Mouse (Mus musculus): Measurements from ENCODE around the gene Eif5a. TPM values are rescaled to one million over a fixed set of nuclear protein-coding genes. Genes with fewer than 3 reads are reported as not detected.
A peak's percentile ranks its signal among the peaks of the same experiment; 100 is the strongest.

Eif5a gene
- polyA plus RNA-seq, 1 experiment, result 575 TPM

DNA sequence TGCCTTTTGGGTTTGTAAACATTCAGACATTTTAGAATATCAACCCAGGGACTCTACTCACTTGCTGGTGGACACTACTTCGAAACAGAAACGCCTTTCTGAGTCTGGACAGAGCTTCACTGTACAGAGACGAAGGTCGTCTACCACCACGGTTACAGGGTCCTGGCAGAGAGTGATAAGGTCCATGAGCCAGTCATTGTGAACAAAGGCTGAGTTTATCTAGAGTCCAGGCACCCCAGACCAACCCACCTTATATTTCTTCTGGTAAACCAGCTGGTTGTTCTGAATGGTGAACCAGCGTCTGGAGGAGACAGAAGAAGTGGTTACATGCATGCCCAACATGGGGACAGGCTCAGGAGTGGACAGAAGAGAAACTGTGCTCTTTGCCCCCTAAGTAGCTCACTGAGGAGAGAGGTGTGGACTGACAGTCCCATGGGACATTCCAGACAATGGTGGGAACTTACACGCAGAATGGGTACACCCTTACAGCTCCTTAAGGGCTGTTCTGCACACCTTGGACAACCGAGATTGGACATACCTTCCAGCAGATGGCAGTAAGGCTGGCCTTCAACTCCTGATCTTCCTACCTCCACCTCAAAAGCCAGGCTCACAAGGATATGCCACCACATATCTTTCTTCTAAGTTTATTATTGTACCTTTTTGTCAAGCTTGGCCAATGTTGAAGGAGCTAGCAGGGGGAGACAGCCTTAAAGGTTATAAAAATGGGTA lies 34.7 kb downstream of the Eif5a start:
- WGBS, result 64% methylated on average over 8 of the region's 8 CpGs
- H3K27me3 ChIP-seq (replicated peaks; ENCODE audit: control insufficient read depth, insufficient read depth, low read length), result no peaks in the 10 kb centered on the region
- H3K27ac ChIP-seq (ENCODE audit: insufficient read depth, low read depth, low read length), result no peak overlapping the region
- no peak overlapping the region for H3K4me3 ChIP-seq (ENCODE audit: insufficient read depth, low read depth, low read length)
- peak; percentile 70 for DNase-seq
- H3K36me3 ChIP-seq (ENCODE audit: control insufficient read depth, insufficient read depth, low read length), result no peaks in the 10 kb centered on the region
- TF ChIP-seq POLR2A (IDR thresholded peaks at IDR 0.05; ENCODE audit: low read depth, low read length), result no peak
- TF ChIP-seq CTCF (conservative IDR thresholded peaks at IDR 0.05; ENCODE audit: insufficient read depth, insufficient read length, low read depth, low read length), result no peak; the same call in 1 of the 2 replicates
- no peaks in the 10 kb centered on the region; the same call in 1 of the 2 replicates for H3K4me1 ChIP-seq (ENCODE audit: control insufficient read depth, insufficient read depth, low read length)

DNA sequence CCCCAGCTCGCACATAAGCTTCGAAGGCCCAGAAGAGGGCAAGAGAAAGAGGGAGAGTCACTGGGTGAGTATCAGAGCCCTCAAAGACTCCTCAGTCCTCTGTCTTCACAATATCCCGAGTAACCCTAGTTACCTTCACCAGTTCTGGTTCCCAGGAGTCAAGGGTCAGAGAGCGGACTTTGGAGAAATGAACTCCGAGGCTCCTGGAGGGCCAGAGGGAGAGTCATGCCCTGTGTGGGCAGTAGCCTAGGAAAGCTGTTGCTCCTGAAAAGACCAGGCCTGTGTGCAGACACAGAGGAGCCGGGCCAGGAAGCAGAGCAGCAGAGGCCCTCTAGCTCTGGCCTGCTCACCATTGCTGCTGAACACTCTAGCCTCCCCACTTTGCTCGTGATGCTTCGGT lies 37.1 kb downstream of the Eif5a start:
- Histone ChIP-seq H3K36me3 (ENCODE audit: control insufficient read depth, insufficient read depth, low read length) (no peaks in the 10 kb centered on the region), H3K4me1 (ENCODE audit: control insufficient read depth, insufficient read depth, low read length) (peaks cover 9% of the 10 kb centered on the region; the same call in 1 of the 2 replicates), H3K4me3 (ENCODE audit: insufficient read depth, low read depth, low read length) (peak overlapping the region; percentile 21; the same call in 1 of the 2 replicates), H3K27ac (ENCODE audit: insufficient read depth, low read depth, low read length) (peak overlapping the region; percentile 48), H3K27me3 (replicated peaks; ENCODE audit: control insufficient read depth, insufficient read depth, low read length) (no peaks in the 10 kb centered on the region)
- DNase-seq, result peak; percentile 58
- 54% methylated on average over 8 of the region's 8 CpGs for WGBS
- TF ChIP-seq POLR2A (IDR thresholded peaks at IDR 0.05; ENCODE audit: low read depth, low read length) (no peak), CTCF (conservative IDR thresholded peaks at IDR 0.05; ENCODE audit: insufficient read depth, insufficient read length, low read depth, low read length) (no peak)

DNA sequence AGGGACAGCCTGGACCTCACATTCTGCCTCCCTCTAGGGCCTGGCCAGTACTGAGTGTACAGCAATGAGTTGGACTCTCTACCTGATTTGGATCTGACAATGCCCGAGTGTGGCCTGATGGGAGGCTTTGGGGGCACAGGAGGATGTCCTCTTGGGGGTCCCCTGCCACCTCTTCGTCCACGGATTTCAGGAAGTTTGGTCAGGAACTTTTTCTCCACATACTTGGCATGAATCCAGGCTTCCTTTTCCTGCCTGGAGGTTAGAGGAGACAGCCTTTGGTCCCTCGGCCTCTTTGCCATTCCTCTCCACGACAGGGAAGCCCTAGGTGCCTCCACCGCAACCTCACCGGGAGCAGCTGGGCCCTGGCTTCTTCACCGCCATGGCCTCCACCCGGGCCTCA lies 37.5 kb downstream of the Eif5a start:
- H3K4me1 ChIP-seq (ENCODE audit: control insufficient read depth, insufficient read depth, low read length), result peaks cover 11% of the 10 kb centered on the region; the same call in 1 of the 2 replicates
- WGBS, result 39% methylated on average over 9 of the region's 9 CpGs
- peak overlapping the region; percentile 48 for H3K27ac ChIP-seq (ENCODE audit: insufficient read depth, low read depth, low read length)
- H3K4me3 ChIP-seq (ENCODE audit: insufficient read depth, low read depth, low read length), result peak overlapping the region; percentile 21; the same call in 1 of the 2 replicates
- TF ChIP-seq CTCF (conservative IDR thresholded peaks at IDR 0.05; ENCODE audit: insufficient read depth, insufficient read length, low read depth, low read length) (no peak), POLR2A (IDR thresholded peaks at IDR 0.05; ENCODE audit: low read depth, low read length) (no peak)
- peak; percentile 62 for DNase-seq
- H3K36me3 ChIP-seq (ENCODE audit: control insufficient read depth, insufficient read depth, low read length), result no peaks in the 10 kb centered on the region
- H3K27me3 ChIP-seq (replicated peaks; ENCODE audit: control insufficient read depth, insufficient read depth, low read length), result no peaks in the 10 kb centered on the region

DNA sequence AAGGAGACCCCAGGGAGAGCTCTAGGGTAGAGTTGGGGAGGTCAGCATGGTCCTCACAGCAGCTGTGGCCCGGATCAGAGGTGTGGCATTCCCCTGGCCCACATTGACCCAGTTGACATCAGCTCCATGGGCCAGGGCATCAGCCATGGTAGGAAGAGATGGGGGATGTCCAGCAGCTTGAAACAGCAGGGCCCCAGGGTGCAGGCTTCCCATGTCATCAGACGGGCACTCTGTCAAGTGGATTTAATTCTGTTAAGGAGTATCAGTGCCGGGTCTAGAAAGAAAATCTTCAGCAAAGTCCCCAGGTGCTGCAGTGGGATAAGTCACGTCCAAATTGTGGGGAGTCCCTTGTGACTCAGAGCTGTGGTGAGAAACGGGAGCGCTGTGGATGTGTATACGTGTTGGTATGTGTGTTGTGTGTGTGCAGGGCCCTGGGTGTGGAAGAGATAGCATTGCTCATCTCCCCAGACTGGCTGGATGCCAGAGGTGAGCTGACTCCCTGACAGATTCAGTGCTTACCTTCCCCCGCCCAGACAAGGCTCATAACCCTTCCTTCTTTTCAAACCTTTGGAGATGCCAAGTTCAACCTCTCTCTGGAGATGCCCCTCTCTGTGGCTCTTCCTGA lies 38.1 kb downstream of the Eif5a start:
- Histone ChIP-seq H3K27ac (ENCODE audit: insufficient read depth, low read depth, low read length) (peak overlapping the region; percentile 48; the same call in 1 of the 2 replicates), H3K27me3 (replicated peaks; ENCODE audit: control insufficient read depth, insufficient read depth, low read length) (no peaks in the 10 kb centered on the region), H3K4me1 (ENCODE audit: control insufficient read depth, insufficient read depth, low read length) (peaks cover 12% of the 10 kb centered on the region; the same call in 1 of the 2 replicates), H3K36me3 (ENCODE audit: control insufficient read depth, insufficient read depth, low read length) (no peaks in the 10 kb centered on the region), H3K4me3 (ENCODE audit: insufficient read depth, low read depth, low read length) (no peak overlapping the region)
- TF ChIP-seq POLR2A (IDR thresholded peaks at IDR 0.05; ENCODE audit: low read depth, low read length) (no peak), CTCF (conservative IDR thresholded peaks at IDR 0.05; ENCODE audit: insufficient read depth, insufficient read length, low read depth, low read length) (no peak)
- 84% methylated on average over 8 of the region's 8 CpGs for WGBS
- DNase-seq, result no peak

- DNase-seq, result peak; percentile 48
These were observed 38.7 kb downstream of the Eif5a start for GRCm38 (mm10) chr11:69883066-69883465.

GRCm38 (mm10) chr11:69881787-69882670 lies 39.7 kb downstream of the Eif5a start:
- no peak for DNase-seq
- H3K36me3 ChIP-seq (ENCODE audit: control insufficient read depth, insufficient read depth, low read length), result no peaks in the 10 kb centered on the region
- no peak for TF ChIP-seq CTCF (conservative IDR thresholded peaks at IDR 0.05; ENCODE audit: insufficient read depth, insufficient read length, low read depth, low read length)
- no peak for TF ChIP-seq POLR2A (IDR thresholded peaks at IDR 0.05; ENCODE audit: low read depth, low read length)
- H3K4me3 ChIP-seq (ENCODE audit: insufficient read depth, low read depth, low read length), result peak overlapping the region; percentile 73
- 59% methylated on average over 21 of the region's 21 CpGs for WGBS
- peak overlapping the region; percentile 91 for H3K27ac ChIP-seq (ENCODE audit: insufficient read depth, low read depth, low read length)
- H3K4me1 ChIP-seq (ENCODE audit: control insufficient read depth, insufficient read depth, low read length), result peaks cover 14% of the 10 kb centered on the region; the same call in 1 of the 2 replicates
- H3K27me3 ChIP-seq (replicated peaks; ENCODE audit: control insufficient read depth, insufficient read depth, low read length), result no peaks in the 10 kb centered on the region

More at GRCm38 (mm10) chr11:69883066-69883465, 38.7 kb downstream of the Eif5a start:
- Histone ChIP-seq H3K27me3 (replicated peaks; ENCODE audit: control insufficient read depth, insufficient read depth, low read length) (no peaks in the 10 kb centered on the region), H3K4me3 (ENCODE audit: insufficient read depth, low read depth, low read length) (no peak overlapping the region), H3K27ac (ENCODE audit: insufficient read depth, low read depth, low read length) (no peak overlapping the region), H3K36me3 (ENCODE audit: control insufficient read depth, insufficient read depth, low read length) (no peaks in the 10 kb centered on the region), H3K4me1 (ENCODE audit: control insufficient read depth, insufficient read depth, low read length) (peaks cover 14% of the 10 kb centered on the region; the same call in 1 of the 2 replicates)
- WGBS, result 73% methylated on average over 4 of the region's 4 CpGs
- TF ChIP-seq CTCF (conservative IDR thresholded peaks at IDR 0.05; ENCODE audit: insufficient read depth, insufficient read length, low read depth, low read length) (peak; percentile 50), POLR2A (IDR thresholded peaks at IDR 0.05; ENCODE audit: low read depth, low read length) (no peak)

Measured in kidney, adult 2 months (tissue).